Mouse (Mus musculus) embryo, embryonic 10 days (tissue): ENCODE results near the gene Rnase11.
"Not testable (repeated sequence)": the region's sequence is repeated elsewhere in the genome, so short reads cannot be mapped to it uniquely, and the experiment has no call there.

Experiments
- DNase-seq: peaks from one replicate; pipeline ENCODE4 v3.0.0-alpha.2; 2015; ENCODE audit warnings: low spot score

Gene Rnase11

DNA sequence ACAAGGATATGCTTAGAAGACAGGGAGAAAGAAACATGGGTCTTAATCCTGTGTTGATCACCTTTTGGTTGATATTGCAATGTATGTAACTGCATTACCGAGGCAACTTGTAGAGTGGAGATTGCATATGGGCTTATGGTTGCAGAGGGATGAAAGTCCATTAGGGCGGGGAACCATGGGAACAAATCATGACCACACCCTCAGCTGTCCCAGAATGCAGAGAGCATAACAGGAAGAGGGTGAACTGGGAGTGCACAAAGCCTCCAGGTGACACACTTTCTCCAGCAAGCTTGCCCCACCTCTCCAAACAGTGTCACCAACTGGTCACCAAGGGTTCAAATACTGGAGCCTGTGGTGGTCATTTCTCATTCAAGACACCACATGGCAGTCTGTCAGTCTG lies 31.1 kb upstream of the Rnase11 start:
- DNase-seq: no peak

DNA sequence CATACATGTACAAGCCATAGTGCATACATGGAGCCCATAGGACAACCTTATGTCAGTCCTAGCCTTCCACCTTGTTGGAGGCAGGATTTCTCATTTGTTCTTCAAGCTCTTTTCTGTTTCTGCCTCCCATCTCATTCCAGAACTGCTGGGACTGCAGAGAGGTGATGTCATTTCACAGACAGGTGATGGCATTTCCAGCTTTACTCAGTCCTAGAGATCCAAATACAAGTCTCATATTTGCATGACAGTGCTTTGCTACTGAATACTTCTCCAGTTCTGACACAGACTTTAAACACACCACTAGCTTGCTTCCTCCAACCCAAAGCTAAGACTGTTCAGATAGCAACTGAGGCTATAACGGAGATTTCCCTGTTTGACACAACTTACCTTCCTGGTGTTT lies 29.2 kb upstream of the Rnase11 start:
- DNase-seq: no peak

DNA sequence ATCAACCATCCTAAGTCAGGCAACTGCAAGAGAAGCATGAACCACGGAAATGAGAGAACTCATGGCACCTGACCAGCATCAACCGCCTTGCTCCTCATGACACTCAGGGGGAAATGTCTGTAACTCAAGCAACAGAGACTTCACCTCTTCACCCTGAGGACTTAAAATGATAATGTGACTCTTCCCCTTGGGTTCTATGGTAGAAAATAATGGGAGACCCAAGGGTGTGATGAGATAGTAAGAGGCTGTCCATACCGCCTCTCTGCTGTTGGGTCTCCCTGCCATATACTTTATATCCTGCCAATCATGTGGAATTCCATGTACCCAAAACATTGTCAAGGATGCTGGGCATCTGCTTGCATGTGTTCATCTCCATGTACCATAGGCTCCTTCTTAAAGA lies 24.4 kb upstream of the Rnase11 start, which contains the start of gene Olfr750:
Gene Olfr750 (minus strand): TSS at position 101 of the 400 bp plus-strand sequence.
- DNase-seq: no peak

DNA sequence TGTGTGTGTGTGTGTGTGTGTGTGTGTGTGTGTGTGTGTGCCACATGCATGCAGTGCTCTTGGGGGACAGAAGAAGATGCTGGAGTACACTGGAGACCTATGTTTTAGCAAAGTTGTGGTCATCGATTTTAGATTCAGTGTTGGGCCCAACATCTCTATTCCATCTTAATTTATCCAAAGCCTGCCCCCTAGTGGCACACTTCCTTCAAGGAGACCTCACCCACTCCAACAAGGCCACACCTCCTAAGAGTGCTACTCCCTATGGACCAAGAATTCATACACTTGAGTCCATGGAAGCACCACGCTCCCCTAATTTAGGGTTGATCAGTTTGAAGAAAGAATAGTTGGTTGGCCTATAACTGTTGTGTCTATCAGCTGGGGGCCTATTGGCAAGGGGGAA lies 19.7 kb upstream of the Rnase11 start:
- DNase-seq: peak; percentile 54

DNA sequence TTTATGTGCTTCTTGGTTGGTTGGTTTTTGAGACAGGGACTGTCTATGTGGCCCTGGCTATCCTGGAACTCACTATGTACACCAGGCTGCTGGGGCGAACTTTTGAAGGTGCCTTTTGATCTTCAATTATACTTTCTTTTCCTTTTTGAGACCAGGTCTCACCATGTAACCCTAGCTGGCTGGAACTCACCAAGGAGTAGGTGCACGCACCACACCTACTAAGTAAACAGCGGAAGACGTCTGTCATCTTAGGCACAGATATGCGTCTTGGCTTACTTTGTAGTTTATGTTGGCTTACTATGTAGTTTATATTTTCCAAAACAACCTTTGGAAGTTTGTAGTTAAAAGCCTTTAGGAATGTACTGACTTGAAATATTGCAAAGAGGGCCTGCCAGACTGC lies 19.0 kb upstream of the Rnase11 start:
- no peak for DNase-seq

DNA sequence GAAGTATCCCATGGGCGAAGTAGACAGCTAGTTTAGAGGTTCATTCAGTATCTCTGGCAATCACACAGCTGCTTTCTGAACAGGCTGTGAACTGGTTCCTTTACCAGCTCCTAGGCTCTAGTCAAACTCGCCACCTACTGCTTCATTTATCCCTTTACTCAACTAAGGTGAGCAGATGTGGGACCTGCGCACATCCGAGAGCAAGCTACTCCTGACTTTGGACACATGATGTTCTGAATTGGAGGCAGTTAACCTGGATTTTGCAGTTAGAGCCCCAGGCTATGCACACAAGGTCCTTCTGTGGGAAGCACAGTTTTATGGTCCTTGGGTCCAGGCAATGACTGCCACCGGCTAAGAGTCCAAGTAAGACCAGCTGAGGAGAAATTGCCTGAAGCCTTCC lies 10.8 kb upstream of the Rnase11 start:
- no peak for DNase-seq

DNA sequence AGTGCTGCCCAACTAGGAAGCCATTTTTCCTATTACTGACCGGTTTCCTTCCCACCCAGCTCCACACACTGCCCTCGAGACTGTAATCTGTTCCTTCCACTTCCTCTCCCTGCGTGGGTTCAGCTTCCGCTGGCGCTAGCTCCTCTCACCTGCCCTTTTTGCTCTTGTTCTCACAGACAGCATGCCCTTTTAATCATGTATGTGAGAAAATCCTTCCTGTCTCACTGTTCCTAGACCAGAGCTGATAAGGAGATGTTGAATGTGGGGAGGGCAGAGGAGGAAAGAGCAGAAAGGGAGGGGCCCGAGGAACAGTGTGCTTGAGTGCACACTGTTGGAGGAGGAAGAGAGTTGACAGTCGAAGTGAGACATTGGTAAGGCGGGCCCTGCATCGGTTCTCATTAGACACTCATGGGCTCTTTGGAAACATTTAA lies 7.5 kb upstream of the Rnase11 start, which contains the start of gene Rnase12:
Gene Rnase12 (minus strand): TSS at position 261 of the 431 bp plus-strand sequence.
- no peak for DNase-seq

DNA sequence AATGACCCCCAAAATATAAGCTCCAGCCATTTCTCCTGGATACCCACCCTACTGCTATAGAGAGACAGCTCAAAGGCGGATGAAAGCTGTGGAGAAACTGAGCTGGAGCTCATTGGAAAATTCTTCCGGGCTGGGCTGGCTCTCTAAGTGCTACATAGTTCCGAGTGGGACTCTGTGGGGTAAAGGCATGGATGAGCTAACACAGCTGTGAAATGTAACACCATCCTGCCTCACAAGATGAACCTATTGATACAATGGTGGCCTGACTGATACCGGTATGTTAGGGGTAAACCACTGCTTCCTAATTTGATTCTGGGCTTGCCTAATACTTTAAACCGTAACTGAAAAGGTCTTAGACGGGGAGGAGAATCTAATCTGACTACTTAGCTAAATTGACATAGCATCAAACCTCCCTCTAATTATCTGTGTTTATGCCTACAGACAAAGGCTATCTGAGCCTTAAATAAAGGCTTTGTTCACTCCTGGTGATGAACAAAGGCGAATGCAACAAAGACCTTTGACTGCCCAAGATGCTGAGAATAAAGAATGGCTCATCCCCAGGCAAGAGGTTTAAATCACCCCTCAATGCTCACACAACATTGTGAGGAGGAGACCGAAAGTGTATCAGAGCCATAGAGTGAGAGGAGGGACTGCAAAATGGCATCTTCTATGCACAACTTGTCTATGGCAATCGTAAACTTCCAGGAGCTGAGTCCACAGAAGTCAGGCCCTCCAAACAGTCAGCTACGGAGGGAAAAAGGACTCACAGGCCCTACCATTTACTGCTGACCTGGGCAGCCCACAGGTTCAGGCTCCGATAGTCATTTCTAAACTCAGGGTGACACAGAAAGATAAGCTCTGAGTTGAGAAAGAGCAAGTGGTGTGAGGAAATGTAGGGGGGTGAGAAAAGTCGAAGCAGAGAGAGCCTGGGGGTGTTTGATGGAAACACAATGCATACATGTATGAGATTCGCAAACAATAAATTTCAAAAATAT lies 4.6 kb upstream of the Rnase11 start:
- DNase-seq: peak; percentile 33

DNA sequence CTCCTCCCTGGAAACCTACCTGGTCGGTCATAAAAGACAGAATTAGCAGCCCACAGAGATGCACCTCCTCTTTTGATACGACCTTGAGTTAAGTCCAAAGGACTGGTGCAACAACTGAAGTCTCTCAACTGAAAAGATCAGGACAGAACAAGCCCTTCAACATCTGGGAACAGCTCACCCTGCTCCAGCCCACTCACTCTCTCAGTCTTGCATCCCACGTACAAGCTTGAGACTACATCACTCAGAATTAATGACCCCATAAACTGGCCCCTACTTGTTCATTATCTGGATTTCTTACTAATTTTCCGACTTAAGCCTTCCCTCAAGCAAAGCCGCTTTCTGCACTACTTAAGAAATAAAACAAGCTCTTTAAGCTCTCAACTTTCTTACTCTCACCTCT lies 3.2 kb upstream of the Rnase11 start:
- no peak for DNase-seq

DNA sequence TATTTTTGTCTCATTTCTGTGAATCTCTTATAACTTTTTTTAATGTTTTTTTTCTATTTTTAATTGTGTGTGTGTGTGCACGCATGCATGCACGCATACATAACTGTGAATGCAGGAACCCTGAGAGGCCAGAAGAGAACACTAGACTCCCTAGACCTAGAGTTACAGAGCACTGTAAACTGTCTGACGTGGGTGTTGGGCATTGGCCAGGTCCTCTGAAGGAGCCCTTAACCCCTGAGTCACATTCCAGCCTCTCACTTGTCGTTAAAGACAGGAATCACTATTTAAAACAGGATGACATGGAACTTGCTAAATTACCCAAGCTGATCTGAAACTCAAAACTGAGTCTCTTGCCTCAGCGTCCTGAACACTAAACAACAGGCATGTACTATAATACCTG lies 2.0 kb upstream of the Rnase11 start:
- DNase-seq: no peak

DNA sequence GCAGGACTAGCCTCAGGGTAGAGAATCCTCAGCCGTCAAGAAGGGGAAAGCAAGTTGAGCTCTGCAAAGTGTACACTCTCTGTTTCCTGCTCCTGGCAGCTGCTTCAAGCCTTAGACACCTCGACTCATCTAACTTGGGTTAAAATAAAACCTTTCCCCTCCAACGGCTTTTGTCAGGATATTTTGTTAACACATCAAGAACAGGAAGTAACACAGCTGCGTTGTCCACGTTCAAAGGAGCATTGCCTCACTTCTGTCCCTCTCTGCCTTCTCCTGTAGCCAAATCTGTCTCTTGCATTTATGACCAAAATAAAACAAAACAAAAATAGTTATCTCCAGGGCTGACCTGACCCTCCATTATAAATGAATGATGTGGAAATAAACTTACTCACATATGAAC lies 2.1 kb downstream of the Rnase11 start:
- no peak for DNase-seq

DNA sequence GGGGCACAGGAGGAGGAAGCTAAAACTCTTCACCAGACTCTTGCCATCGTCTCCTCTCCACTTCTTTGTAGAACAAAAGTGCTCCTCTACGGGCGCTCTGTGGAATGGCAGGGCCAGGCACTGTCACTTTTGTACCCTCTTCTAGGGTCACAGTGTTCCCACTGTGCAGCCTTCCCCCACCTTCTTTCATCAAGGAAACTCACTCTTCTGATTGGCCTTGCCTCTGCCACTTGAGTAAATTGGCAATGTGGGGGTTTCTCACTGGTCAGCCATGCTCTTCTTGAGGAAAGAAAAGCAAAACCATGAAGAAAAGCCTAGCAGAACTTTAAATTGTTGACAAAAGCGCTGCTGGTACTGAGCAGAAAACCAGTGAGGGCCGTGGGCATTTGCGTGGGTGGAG lies 8.2 kb downstream of the Rnase11 start, which contains the start of gene Rnase9:
Gene Rnase9 (minus strand): TSS at position 101 of the 400 bp plus-strand sequence.
- no peak for DNase-seq

DNA sequence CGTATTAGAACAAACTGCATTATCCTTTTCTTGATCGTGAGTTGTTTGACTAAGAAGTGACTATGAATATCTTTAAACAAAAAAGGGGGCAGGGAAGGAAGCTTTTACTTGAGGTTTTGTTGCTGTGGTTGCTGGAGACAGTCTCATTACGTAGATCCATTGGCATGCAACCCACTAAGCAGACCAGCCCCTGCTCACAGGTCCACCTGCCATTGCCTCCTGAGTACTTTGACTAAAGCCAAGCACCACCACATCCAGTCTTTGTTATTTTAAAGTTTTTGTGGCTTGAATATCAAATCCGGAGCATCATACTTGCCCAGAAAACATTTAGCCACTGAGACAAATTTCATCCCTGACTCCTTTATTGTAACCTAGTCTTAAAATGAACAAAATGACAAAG lies 13.7 kb downstream of the Rnase11 start:
- no peak for DNase-seq

DNA sequence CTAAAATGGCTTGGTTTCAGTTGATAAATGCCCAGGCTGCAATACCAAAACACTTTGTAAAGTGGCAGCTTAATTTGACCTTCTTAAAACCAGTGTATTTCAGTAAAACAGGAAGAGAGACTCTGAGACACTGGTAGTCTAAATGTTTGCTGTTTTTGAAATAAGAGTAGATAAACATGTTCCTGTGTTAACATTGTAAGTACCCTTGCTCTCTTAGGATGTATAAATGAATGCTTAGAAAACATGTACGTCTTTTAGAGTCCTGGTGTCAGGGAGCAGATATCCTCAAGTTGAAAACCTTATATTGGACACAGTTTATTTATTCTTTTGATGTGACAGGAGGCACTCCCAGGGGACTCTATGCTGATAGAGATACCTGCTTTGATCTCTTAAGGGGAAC lies 14.8 kb downstream of the Rnase11 start:
- DNase-seq: no peak

DNA sequence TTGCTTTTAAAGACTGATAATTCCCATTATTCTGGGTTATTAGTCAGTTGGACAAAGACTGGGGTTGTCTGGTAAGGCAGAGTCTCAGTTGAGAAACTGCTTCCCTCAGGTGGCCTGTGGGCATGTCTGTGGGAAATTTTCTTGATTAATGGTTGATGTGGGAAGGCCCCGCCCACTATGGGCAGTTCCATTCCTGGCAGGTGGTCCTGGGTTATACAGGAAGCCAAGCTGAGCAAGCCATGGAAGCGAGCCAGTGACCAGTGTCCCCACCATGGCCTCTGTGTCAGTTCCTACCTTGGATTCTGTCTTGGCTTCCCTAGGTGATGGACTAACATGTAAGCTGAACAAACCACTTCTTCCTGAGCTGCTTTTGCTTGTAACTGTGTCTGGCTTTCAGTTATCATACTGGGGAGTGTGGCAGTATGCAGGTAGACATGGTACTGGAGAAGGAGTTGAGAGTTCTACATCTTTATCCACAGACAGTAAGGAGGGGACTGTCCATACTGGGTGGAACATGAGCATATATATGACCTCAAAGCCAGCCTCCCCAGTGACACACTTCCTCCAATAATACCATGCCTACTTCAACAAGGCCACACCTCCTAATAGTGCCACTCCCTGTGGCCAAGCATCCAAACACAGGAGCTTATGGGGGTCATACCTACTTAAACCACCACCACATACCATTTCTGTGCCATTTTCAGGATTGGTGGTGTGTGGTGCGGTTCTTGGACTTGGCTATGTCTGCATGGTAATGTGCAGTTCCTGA lies 22.4 kb downstream of the Rnase11 start:
- DNase-seq: no peak

DNA sequence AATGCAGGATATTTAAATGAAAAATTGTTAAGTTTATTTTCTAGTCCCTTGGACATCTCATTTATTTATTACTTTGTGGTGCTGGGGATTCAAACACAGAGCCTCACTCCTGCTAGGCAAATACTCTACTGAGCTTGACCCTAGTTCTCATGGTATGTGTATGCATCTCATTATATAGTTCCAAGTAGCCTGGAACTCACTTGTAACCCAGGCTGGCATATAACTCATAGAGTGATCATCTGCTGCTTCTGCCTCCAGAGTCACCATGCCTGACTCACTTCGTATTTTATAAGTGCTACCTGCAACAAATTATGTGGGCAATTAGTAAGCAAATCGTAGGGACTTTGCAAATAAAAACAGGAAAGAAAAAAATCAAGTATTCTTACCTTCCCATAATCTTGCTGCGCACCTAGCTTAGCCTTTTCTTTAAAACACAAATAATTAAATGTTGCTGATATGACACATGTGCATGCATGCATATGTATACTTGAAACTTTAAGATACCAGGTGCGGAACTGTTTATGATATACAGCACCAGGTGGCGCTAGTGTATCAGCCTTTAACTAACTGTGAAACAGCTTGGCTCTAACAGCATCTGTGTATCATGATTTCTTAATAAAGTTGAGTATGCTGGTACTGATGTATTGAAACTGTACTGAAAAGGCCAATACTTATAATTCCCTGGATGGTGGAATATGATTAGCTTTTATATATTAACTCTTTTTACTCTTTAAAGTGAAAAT lies 23.4 kb downstream of the Rnase11 start:
- peak; percentile 89 for DNase-seq

DNA sequence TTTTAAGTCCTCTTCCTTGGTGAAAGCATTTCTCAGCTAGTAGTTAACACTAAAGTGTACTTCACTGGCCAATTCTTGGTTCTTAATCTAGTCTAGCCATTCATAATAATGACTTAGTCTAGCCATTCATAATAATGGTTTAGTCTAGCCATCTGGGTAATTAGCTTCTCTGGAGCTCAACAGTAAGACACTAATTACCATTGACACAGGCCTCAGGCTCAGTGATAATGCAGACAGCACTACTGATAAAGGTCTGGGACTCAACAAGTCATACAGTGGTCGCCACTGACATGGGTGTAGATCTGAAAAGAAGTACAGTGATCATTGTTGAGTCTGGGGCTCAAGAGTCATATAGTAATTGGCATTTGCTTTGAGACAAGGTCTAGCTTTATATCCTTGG lies 25.1 kb downstream of the Rnase11 start:
- DNase-seq: no peak

DNA sequence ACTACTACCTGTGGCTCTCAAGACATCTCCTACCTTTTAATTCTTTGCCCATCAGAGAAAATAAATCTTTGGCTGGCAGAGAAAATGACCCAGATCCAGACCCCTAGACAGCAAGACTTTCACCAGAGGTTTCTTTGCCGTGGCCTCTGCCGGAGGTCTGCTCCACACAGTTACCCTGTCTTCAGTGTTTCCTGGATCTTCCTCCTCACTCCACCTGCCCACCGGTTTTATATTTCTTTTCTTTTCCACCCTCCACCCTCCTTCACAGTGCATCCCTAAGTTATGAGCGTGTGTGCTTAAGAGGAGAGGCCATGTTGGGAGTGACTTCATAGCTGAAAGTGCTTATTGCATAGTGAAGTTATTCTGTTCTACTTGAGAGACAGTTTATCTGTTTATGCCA lies 26.5 kb downstream of the Rnase11 start:
- DNase-seq: no peak

DNA sequence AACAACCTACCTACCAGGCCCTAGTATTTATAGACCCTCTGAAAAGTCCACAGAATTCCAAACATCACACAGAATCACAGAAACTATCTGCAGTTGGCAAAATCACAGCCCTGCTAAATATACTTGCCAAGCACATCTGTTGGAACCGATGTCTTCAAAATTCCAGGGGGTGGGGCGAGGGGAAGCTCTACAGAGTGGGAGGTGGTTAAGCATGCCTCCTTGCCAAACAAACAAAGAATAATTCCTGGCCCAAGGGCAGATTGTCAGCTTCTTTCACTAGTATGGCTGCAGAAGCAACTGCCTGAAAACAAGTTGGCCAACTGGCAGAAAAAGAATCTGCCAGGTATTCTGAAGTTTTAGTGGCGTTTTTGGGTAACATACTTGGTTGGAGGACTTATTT lies 32.7 kb downstream of the Rnase11 start:
- DNase-seq: no peak

DNA sequence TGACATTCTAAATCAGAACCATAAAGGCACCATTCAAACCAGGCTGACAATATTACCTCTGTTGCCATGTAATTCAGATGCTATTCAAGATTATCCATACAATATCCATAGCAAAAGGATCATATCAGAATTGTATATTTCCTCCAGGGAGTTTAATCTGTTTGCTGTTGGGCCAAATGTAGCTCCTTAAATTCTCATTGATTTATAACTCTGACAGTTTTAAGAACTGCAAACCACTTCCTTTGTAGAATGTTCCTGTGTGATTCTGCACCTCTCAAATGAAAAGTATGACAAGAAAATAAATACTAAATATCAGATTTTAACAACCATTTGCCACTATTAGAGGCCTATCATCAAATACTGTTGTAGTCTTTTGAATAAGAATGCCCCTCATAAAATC lies 34.2 kb downstream of the Rnase11 start:
- no peak for DNase-seq

DNA sequence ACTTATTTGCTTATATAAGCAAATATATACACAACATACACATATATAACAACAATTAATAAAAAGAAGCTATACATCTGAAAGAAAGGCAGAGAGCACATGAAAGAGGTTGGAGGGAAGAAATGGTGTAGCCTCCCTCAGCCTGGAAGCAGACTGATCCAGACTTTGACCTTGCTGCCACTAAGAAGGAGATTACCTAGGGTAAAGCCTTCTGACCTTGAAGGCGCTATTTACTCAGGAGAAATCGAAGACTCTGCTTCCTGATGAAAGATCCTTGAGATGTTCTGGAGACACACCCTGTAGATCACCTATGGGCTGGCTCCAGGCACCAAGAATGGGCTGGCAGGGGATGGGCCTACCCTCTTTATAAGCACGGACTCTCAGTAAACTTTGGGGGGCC lies 35.2 kb downstream of the Rnase11 start:
- not testable (repeated sequence) for DNase-seq

DNA sequence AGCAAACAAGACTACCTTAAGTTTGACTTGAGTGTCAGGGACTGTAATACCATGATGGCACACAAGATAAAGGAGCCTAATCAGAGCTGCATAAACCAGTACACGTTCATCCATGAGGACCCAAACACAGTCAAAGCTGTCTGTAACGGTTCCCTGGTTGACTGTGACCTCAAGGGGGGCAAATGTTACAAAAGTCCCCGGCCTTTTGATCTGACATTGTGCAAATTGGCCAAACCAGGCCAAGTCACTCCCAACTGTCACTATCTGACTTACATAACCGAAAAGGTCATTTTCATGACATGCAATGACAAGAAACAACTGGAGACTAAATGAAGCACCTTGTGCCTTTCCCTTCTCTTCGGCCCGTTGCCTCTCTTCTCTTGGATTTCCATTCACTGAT lies 40.4 kb downstream of the Rnase11 start:
- no peak for DNase-seq
